Mouse (Mus musculus): Measurements from ENCODE around the gene Lrrc45.

The Lrrc45 gene

DNA sequence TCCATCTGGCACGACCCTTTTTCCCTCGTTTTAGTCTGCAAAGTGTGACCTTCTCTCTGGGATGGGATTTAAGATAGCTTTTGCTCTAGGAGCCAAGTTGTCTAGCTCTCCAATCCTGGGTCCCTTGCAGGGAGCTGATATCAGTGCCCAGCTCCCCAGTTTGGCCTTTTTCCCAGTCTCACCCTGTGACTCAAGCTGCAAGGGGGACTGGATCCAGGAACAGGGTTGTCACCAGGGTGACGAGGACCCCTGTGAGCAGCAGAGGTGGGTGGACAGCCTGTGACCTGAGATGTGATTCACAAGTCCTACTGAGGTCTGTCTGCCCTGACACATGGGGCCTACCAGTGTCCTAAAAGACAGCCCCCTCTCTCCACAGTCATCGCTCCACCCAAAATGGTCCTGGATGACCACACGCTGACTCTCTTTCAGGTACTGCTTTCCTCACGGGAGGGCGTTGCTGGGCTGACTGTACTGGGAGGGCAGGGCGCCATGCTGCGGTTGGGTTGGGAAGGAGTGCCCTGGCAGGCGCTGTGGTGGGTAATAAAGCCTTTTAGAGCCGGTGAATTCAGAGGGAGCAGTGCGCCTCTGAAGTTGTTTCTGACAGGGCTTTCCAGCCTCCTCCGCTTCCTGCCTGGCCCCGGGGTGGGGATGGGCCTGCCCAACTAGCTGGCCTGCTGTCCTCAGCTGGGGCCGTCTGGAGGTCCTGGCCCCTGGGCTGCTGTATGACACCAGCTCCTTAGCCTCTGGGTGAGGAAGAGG, 9.8 kb upstream of the Lrrc45 start:
- no peak for DNase-seq (ENCODE audit: low read depth, low spot score)

DNA sequence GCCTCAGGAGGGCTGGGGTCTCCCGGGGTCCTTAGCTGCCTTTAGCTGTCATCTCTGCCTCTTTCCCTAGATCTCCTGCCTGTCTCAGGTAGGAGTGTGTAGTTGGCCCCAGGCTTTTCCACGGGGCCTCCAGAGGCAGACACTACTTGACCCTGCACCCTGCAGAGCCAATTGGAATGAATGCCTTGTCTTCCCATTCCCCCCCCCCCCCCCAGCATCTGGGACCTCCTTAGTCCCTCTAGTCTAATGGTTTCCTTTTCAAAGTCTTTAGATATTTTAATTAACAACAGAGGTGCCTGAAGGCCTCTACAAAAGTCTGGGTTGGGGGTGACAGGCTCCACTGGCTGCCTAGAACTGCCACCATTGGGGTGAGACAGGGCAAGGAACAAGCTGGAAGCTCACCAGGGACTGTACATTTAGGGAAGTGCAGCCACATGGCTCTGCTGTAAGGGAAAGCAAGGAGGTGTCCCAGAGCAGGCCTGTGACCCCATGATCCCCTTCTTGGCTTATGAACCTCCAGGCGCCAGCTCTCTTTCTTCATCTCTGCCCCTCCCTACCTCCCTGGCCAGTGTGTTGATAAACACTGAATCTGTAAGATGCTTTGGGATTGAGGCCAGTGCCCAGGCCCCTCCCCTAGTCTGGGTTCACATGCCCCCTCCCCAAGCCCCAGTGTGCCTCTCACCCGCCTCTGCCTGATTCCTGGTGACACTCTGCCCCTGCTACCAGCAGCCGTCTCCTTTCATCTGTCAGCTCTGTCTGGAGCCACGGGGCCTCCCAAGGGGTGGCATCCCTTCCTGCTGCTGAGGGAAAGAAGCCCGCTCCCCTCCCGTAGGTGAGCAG, 9.0 kb upstream of the Lrrc45 start:
- DNase-seq (ENCODE audit: low read depth, low spot score): no peak

DNA sequence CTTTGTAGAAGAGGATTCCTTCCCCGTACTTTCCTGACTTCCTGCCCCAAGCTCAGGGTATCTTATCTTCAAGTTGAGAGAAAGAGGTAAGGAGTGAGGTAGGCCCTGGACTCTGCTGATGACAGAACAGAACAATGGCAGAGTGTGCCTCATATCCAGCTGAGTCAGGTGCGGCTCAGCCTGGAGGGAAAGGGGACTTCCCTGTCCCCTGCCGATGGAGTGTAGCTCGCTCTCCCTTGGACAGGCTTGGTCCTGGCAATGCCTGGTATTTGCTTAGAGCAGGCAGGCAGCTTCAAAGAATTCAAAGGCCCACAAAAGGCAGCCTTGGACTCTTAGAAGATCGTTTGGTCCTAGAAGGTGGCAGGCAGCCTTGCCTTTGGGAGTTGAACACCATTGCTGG, 7.6 kb upstream of the Lrrc45 start:
- no peak for DNase-seq (ENCODE audit: low read depth, low spot score)

DNA sequence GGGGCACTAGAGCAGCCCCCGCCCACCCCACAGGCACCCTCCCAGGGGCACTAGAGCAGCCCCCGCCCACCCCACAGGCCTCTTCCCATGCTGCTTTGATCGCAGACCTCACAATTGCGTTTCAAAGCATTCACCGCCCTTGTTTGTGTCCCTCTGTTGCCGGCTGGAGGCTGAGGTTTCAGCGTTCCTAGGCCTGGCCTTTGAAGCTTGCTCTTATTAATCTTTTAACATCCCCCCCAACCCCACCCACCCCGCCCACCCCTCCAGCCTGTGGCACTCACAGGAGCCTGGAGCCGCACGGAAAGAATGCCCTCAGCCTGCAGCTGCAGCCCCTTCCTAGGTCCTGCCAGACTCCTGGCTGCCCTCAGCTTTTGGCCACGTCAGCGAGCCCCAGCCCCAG, 6.5 kb upstream of the Lrrc45 start:
- no peak for DNase-seq (ENCODE audit: low read depth, low spot score)

DNA sequence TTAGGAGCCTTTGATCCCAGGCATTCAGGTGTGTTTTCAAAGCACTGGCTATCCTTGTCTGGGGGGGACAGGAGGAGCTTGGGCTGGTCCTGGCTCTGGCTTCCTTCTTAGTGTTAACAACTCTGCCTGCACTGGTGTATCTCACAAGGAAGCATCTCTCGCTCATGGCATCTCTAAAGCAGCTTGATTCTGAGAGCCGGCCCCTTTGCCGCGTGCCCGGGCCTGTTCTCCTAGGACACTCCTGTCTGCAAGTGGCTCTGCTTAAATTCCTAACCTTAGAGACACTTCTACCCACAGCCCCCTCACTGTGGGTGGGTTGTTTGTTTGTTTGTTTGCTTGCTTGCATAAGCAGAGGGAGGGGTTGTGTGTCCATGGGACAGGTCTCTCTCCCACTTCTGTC, 5.8 kb upstream of the Lrrc45 start:
- no peak for DNase-seq (ENCODE audit: low read depth, low spot score)

DNA sequence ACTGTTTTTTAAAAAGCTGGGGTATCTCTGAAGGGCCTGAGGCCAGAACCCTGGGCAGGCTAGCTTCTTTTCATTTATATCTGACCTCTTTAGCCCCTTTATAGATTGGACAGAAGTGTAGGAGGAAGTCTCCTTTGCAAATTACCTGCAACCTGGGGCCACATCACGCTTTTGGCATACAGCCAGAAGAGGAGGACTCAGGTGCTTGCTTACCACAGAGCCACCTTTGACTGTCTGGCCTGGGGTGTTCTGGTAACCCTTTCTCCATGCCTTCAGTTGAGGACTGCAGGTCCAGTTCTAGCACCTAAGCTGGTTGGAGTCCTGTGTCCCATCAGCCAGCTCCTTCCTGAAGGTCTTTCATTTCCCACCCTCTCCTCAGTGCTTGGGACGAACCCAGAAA, 4.2 kb upstream of the Lrrc45 start:
- DNase-seq (ENCODE audit: low read depth, low spot score): no peak

DNA sequence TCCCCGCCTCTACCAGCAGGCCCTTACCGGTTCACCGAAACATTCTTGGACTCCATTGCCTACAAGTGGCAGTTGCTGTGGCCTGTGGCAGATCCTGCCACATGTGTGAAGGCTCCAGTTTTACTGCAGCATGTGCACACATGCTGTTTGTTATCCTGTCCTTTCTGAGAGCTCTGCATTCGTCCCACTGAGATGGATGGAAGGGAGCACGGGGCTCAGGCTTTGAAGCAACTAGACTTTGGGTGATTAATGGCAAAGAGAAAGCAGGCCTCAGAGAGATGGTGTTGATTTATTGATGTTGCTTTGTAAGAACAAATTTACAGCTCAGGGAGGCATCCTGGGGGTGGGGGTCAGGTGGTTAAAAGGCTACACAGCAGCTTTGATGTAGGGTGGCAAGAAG, 3.1 kb upstream of the Lrrc45 start:
- DNase-seq (ENCODE audit: low read depth, low spot score): no peak

DNA sequence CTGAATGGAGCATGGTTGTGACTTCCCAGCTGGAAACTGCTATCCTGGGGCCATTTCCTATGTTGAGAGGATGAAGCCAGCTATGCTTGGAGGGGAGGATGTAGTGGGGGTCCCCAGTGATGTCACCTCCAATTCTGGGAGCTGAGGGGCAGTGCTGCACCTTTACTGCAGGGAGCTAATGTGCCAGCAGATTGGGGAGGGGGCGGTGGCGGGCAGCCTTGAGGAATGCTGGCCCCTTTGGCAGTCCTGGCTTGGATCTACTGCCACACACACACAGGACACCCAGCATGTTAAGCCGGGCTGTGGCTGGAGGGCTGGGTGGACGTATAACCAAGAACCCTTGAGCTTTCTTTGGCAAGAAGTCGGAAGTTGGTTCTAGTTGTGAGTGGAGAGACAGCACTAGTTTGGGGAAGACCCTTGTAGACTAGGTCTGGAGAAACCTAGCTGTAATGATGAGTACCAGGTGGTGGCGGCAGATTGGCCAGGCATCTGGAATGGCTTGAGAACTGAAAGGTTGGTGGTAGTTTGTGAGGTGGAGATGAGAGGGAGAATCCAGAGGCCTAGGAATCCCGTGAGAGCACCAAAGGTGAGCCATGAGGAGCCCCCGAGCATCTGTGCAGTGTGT, 1.6 kb upstream of the Lrrc45 start:
- DNase-seq (ENCODE audit: low read depth, low spot score): no peak

DNA sequence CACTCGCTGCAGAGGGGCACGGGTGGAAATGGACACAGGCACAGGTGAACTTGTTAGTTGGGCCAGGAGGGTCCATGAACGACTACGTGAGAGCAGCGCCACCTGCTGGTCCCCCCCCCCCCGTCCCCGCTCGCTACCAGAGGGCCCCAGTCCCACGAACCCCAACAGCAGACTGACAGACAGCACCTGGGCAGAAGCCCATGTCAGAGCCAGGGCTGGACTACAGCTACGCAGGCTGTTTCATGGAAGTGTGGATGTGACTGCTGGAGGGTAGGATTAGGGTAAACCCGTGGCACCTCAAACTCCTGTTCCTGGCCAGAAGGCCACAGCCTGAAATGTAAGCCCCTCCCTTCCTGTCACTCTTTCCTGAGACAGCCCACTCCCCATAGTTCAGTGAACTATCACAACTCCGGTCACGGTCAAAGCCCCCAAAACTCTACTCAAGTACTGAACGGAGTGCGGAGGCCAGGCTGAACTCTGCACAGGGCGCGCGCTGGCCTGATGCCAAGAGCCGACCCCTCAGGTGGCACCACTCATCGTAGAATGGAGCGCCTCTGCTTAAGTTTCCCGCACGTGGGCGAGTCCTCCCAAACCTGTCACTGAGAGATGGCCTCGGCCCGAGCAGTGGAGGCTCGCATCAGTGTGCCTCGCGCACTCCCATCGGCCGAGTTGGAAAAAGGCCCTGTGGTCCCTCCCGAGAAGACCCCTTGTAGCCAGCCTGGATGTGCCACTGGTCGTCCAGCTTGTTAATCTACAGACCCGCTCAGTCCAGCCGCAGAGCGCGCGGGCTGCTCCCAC, 755 bp upstream of the Lrrc45 start:
- DNase-seq (ENCODE audit: low read depth, low spot score): no peak

DNA sequence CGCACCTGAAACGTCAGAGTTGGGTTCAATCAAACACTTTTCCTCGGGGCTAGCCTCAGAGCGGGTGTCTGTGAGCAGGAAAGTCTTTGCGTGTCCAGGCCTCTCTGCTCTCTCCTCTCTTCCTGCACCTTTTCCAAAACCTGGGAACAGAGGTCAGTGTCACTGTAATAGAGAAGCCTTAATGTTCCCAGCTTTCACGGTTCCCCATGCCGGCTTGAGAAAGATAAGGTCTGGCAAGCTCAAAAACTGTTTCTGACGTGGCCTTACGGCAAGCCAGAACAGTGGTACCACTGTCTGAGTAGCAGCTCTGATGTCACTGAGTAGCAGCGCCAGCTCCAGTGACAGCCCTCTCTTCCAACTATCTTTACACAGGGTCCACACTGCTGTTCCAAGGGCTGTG, 821 bp downstream of the Lrrc45 start:
- DNase-seq (ENCODE audit: low read depth, low spot score): no peak

DNA sequence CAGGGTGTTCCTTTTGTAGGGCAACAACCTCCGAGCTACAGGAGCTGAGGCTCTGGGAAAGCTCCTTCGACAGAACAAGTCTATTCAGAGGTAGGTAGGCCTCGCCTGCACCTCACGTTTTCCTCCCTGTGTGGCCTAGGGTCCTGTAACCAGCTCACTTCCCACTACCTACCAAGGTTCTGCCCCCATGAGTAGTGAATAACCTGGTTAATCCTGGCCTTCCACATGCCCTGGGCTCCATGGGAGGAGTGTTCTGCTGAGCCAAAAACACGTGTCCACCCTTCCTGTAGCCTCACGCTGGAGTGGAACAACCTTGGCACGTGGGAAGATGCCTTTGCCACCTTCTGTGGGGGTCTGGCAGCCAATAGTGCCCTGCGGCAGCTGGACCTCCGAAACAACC, 1.4 kb downstream of the Lrrc45 start:
- DNase-seq (ENCODE audit: low read depth, low spot score): no peak

DNA sequence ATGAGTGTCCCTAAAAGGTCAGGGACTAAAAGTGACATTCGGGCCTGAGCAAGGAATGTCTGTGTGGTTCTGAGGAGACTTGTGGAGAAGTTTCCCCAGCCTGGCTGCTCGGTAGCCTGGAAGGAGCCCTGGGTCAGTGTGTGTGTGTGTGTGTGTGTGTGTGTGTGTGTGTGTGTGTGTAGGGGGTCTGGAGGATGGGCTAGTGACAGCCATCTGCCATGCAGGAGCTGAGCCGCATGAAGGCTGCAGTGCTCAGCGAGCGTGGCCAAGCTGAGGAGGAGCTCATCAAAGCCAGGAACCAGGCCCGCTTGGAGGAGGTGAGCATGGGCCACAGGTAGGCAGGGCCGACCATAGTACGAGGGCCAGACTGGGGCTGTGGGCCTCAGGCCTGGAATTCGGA, 5.5 kb downstream of the Lrrc45 start:
- no peak for DNase-seq (ENCODE audit: low read depth, low spot score)

DNA sequence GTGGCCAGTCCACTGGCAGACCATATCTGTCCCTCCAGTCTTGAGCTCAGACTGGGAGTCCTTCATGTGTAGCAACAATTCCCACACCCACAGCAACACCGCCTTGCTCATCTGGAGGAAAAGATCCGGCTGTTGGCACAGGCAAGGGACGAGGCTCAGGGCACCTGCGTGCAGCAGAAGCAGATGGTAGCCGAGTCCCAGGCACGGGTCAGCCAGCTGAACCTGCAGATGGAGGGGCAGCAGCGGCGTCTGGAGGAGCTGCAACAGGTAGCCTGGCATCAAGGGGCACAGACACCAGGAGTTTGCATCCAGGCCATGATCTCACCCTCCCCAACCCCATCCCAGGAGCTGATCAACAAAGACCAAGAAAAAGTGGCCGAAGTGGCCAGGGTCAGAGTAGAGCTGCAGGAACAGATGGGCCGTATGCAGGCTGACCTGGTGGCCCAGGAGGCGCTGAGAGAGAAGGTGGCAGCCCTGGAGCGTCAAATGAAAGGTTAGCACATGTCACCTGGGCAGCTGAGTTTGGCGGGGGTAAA, 6.2 kb downstream of the Lrrc45 start:
- DNase-seq (ENCODE audit: low read depth, low spot score): no peak

DNA sequence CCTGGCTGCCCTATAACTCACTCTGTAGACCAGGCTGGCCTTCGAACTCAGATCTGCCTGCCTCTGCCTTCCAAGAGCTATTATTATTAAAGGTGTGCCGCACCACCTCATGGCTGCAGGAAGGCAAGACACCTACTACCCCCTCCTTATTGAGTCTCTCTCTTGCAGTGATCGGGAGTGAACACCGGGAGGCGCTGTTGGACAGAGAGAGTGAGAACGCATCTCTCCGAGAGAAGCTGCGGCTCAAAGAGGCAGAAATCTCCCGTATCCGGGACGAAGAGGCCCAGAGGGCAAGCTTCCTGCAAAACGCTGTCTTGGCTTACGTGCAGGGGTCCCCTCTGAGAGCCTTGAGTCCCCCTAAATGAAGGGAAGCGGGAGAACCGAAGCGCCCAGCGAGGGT, 6.7 kb downstream of the Lrrc45 start:
- no peak for DNase-seq (ENCODE audit: low read depth, low spot score)

DNA sequence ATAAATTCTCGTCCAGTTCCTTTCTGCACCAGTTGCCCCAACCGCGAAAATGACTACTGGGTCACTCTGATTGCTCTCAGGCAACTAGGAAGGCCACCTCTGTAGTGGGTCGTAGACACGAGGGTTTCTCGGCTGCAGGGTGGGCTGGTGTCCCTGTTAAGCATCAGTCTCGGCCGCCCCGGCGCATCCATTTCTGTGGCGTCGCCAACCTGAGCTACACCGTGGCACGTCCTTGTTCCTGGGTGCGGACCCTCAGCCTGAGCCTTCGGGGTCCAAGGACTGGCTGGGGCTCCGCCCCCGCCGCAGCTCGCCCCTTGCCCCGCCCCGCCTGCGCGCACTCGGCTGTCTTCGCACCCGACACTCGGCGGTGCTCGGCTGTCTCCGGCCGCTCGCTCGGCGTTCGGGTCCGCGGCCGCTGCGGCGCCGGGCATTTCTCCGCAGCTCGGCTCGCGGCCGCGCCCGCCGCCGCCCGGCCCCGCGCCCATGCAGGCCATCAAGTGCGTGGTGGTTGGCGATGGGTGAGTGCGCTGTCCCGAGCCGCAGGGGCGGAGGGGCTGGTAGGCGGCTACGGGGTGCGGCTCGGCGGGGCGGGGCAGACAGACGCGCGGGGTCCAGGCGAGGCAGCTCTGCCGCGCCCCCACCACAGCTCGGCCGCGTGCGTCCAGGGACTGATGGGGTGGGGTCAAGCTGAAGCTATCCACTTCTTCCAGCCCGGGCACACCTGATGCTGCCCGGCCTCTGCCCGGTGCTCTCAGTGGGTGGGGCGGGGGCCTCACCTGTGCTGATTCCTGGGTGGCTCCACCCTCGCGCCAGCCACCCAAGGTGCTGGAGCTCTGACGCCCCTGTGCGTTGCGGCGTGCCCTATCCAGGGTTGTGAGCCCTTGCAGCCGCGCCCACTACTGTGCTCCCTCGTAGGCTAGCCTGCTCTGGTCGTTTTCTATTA, 7.7 kb downstream of the Lrrc45 start, which contains the start of gene Rac3:
Gene Rac3, plus strand, starts transcription at position 347 of the 943 bp plus-strand sequence.
- no peak for DNase-seq (ENCODE audit: low read depth, low spot score)

DNA sequence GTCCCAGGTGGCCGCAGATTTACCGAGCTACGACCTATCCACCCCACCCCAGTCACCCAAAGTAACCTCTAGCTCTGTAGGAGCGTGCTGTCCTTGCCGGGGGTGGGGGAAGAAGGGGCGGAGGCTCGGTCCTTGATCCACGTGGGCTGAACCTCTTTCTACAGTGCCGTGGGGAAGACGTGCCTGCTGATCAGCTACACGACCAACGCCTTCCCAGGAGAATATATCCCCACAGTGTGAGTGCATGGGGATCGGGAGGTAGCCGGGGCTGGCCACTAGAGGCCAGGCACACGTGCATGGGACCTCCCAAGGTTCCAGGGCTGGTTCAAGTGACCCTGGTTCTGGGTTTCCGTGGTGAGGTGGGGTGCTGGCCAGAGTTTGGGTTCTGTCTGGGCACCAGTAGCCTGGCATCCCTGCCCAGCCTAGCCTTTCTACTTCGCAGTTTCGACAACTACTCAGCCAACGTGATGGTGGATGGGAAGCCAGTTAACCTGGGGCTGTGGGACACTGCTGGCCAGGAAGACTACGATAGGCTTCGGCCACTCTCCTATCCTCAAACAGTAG, 8.4 kb downstream of the Lrrc45 start:
- DNase-seq (ENCODE audit: low read depth, low spot score): no peak

DNA sequence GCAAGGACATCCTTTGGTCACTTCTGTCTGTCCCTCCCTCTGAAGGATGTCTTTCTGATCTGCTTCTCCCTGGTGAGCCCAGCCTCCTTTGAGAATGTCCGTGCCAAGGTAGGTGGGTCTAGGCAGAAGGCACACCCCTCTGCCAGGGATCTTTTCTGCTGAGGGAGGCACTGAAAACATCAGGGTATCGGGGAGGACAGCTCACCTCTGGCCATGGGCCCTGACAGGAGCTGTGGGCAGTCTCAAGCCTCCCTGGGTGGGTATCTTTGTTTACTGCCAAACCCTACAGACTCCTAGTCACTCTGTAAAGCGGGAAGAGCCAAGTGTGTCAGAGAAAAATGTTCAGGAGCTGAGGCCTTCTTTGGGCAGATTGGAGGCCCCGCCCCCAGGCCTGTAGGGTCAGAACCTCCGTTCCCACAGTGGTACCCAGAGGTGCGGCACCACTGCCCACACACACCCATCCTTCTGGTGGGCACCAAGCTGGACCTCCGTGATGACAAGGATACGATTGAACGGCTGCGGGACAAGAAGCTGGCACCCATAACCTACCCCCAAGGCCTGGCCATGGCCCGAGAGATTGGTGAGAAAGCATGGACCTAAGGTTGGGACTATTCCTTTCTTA, 9.1 kb downstream of the Lrrc45 start:
- DNase-seq (ENCODE audit: low read depth, low spot score): no peak

DNA sequence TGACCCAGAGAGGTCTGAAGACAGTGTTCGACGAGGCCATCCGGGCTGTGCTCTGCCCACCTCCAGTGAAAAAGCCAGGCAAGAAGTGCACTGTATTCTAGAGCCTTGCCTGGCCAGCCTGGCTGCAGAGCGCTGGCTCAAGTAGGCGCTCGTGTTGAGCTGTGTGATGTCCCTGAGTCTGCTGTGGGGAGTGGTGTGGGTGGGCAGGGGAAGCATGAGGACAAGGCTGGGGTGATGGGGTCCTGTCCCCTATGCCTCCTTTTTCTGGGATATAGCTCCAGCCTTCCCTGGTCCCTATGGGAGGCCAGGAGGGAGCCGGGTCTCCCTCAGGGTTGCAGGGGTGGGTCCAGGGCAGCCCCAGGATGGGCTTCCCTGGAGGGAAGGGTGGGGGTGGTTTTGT, 9.8 kb downstream of the Lrrc45 start:
- DNase-seq (ENCODE audit: low read depth, low spot score): no peak
